Mouse (Mus musculus) embryonic fibroblast, embryonic 13.5 days (primary cell): Measurements from ENCODE around the gene Ppfibp1. TPM values are rescaled to one million over a fixed set of nuclear protein-coding genes. Genes with fewer than 3 reads are reported as not detected.

ENCODE experiments used
- H3K27ac ChIP-seq: 2 replicates; pipeline ENCODE4 v1.5.1; 2012; ENCODE audit warnings: low read length, control low read depth, inconsistent platforms; ENCODE audit not compliant: insufficient read depth
- H3K4me1 ChIP-seq: 2 replicates; pipeline ENCODE4 v1.6.1; 2011; ENCODE audit warnings: low read length; ENCODE audit not compliant: control insufficient read depth, insufficient read depth
- H3K4me3 ChIP-seq: 2 replicates; pipeline ENCODE4 v1.5.1; 2011; ENCODE audit warnings: mild to moderate bottlenecking, control low read depth, low read length; ENCODE audit not compliant: insufficient read depth
- CTCF ChIP-seq: IDR thresholded peaks from 2 replicates; pipeline ENCODE4 v1.5.1; 2011; ENCODE audit warnings: mild to moderate bottlenecking, control low read depth, low read length, moderate library complexity, borderline replicate concordance; ENCODE audit not compliant: insufficient read depth
- POLR2A ChIP-seq: IDR thresholded peaks from 2 replicates; pipeline ENCODE4 v1.6.1; 2011; ENCODE audit warnings: low read depth, mild to moderate bottlenecking, control low read depth, low read length, moderate library complexity
- polyA plus RNA-seq: library from polyadenylated mRNA; stranded (reverse); fragments of >200 nt; gene quantifications from 2 replicates; pipeline ENCODE4 v1.2.4, GENCODE M21; 2011; ENCODE audit warnings: low read depth; ENCODE audit not compliant: missing spikeins, insufficient read length

Gene Ppfibp1
- polyA plus RNA-seq, 1 experiment, result 196 TPM

- H3K4me3 ChIP-seq, result no peak overlapping the region
- H3K4me1 ChIP-seq, result peaks cover 11% of the 10 kb centered on the region
- H3K27ac ChIP-seq, result no peak overlapping the region
- TF ChIP-seq CTCF (no peak), POLR2A (no peak)
Observed at GRCm38 (mm10) chr6:146965139-146965772, 77.0 kb downstream of the Ppfibp1 start.

GRCm38 (mm10) chr6:146966446-146967019, 78.2 kb downstream of the Ppfibp1 start:
- no peak overlapping the region for H3K4me3 ChIP-seq
- H3K27ac ChIP-seq, result no peak overlapping the region
- TF ChIP-seq CTCF (no peak), POLR2A (no peak)
- peaks cover 2% of the 10 kb centered on the region; the same call in 1 of the 2 replicates for H3K4me1 ChIP-seq

GRCm38 (mm10) chr6:146967836-146968235, 79.5 kb downstream of the Ppfibp1 start:
- no peaks in the 10 kb centered on the region; the same call in 1 of the 2 replicates for H3K4me1 ChIP-seq
- no peak overlapping the region for H3K4me3 ChIP-seq
- no peak overlapping the region for H3K27ac ChIP-seq
- no peak for TF ChIP-seq CTCF
- TF ChIP-seq POLR2A, result no peak

GRCm38 (mm10) chr6:146970811-146971210, 82.5 kb downstream of the Ppfibp1 start:
- no peaks in the 10 kb centered on the region; the same call in 1 of the 2 replicates for H3K4me1 ChIP-seq
- H3K4me3 ChIP-seq, result no peak overlapping the region
- no peak overlapping the region for H3K27ac ChIP-seq
- TF ChIP-seq POLR2A, result no peak
- TF ChIP-seq CTCF, result no peak

GRCm38 (mm10) chr6:146971366-146971765, 83.1 kb downstream of the Ppfibp1 start:
- H3K27ac ChIP-seq, result no peak overlapping the region
- H3K4me1 ChIP-seq, result no peaks in the 10 kb centered on the region; the same call in 1 of the 2 replicates
- TF ChIP-seq POLR2A, result no peak
- TF ChIP-seq CTCF, result no peak
- no peak overlapping the region for H3K4me3 ChIP-seq

- Histone ChIP-seq H3K27ac (no peak overlapping the region), H3K4me3 (no peak overlapping the region), H3K4me1 (no peaks in the 10 kb centered on the region; the same call in 1 of the 2 replicates)
- TF ChIP-seq POLR2A (no peak), CTCF (no peak)
Observed at GRCm38 (mm10) chr6:146972009-146972408, 83.7 kb downstream of the Ppfibp1 start.

GRCm38 (mm10) chr6:146972740-146973139, 84.5 kb downstream of the Ppfibp1 start:
- Histone ChIP-seq H3K4me1 (no peaks in the 10 kb centered on the region; the same call in 1 of the 2 replicates), H3K4me3 (no peak overlapping the region), H3K27ac (no peak overlapping the region)
- TF ChIP-seq CTCF (no peak), POLR2A (no peak)

GRCm38 (mm10) chr6:146973406-146973805, 85.1 kb downstream of the Ppfibp1 start:
- peaks cover 4% of the 10 kb centered on the region; the same call in 1 of the 2 replicates for H3K4me1 ChIP-seq
- H3K4me3 ChIP-seq, result no peak overlapping the region
- H3K27ac ChIP-seq, result no peak overlapping the region
- TF ChIP-seq POLR2A (no peak), CTCF (no peak)

- H3K4me1 ChIP-seq, result peaks cover 8% of the 10 kb centered on the region
- no peak overlapping the region for H3K4me3 ChIP-seq
- no peak overlapping the region for H3K27ac ChIP-seq
- no peak for TF ChIP-seq POLR2A
Observed at GRCm38 (mm10) chr6:146973830-146974229, 85.5 kb downstream of the Ppfibp1 start.

GRCm38 (mm10) chr6:146976446-146976845, 88.2 kb downstream of the Ppfibp1 start:
- no peak overlapping the region for H3K4me3 ChIP-seq
- TF ChIP-seq POLR2A (no peak), CTCF (no peak)
- peaks cover 23% of the 10 kb centered on the region for H3K4me1 ChIP-seq
- no peak overlapping the region for H3K27ac ChIP-seq

- no peak for TF ChIP-seq POLR2A
- no peak for TF ChIP-seq CTCF
- peak overlapping the region; percentile 59 for H3K27ac ChIP-seq
Observed at GRCm38 (mm10) chr6:146978691-146979114, 90.4 kb downstream of the Ppfibp1 start.

More at GRCm38 (mm10) chr6:146978691-146979114, 90.4 kb downstream of the Ppfibp1 start:
- Histone ChIP-seq H3K4me3 (no peak overlapping the region), H3K4me1 (peaks cover 26% of the 10 kb centered on the region)
